Mouse (Mus musculus): ENCODE data around the gene Glmp. TPM values are rescaled to one million over a fixed set of nuclear protein-coding genes. Genes with fewer than 3 reads are reported as not detected.

Gene Glmp
- polyA plus RNA-seq, 1 experiment from 2014 or later: 111 TPM

GRCm38 (mm10) chr3:88297321-88297851, 27.4 kb upstream of the Glmp start:
- ATAC-seq (peak; percentile 16), DNase-seq (no peak)
- peaks cover 26% of the 10 kb centered on the region for H3K36me3 ChIP-seq (replicated peaks; ENCODE audit: insufficient read depth, low read length)
- peak overlapping the region; percentile 95 for H3K27ac ChIP-seq (ENCODE audit: low read depth)
- H3K9ac ChIP-seq (replicated peaks): peak overlapping the region; percentile 78
- under 1% methylated on average over 30 of the region's 30 CpGs for WGBS (ENCODE audit: insufficient replicate concordance)
- H3K4me3 ChIP-seq (ENCODE audit: low read depth, low read length): peak overlapping the region; percentile 76
- H3K27me3 ChIP-seq (ENCODE audit: insufficient read depth, low read length): no peaks in the 10 kb centered on the region
- peak overlapping the region; percentile 82 for H3K4me2 ChIP-seq (ENCODE audit: low read depth, low read length)
- H3K9me3 ChIP-seq (ENCODE audit: low read length): no peaks in the 10 kb centered on the region
- TF ChIP-seq CTCF (IDR thresholded peaks at IDR 0.05; ENCODE audit: low read depth) (no peak), EP300 (IDR thresholded peaks at IDR 0.05; ENCODE audit: low read depth) (no peak)
- peaks cover 20% of the 10 kb centered on the region for H3K4me1 ChIP-seq (ENCODE audit: insufficient read depth)

GRCm38 (mm10) chr3:88299172-88299571, 25.7 kb upstream of the Glmp start:
- no peak for DNase-seq
- Histone ChIP-seq H3K9ac (replicated peaks) (no peak overlapping the region), H3K9me3 (ENCODE audit: low read length) (no peaks in the 10 kb centered on the region), H3K36me3 (replicated peaks; ENCODE audit: insufficient read depth, low read length) (peaks cover 42% of the 10 kb centered on the region), H3K27me3 (ENCODE audit: insufficient read depth, low read length) (no peaks in the 10 kb centered on the region), H3K4me1 (ENCODE audit: insufficient read depth) (peaks cover 20% of the 10 kb centered on the region), H3K4me2 (ENCODE audit: low read depth, low read length) (no peak overlapping the region), H3K4me3 (ENCODE audit: low read depth, low read length) (no peak overlapping the region), H3K27ac (ENCODE audit: low read depth) (no peak overlapping the region)
- 59% methylated on average over 1 of the region's 1 CpGs for WGBS (ENCODE audit: insufficient replicate concordance)
- no peak for ATAC-seq
- TF ChIP-seq EP300 (IDR thresholded peaks at IDR 0.05; ENCODE audit: low read depth) (no peak), CTCF (IDR thresholded peaks at IDR 0.05; ENCODE audit: low read depth) (no peak)

GRCm38 (mm10) chr3:88328956-88329355, 4.1 kb downstream of the Glmp start:
- ATAC-seq (no peak), DNase-seq (no peak)
- TF ChIP-seq CTCF (IDR thresholded peaks at IDR 0.05; ENCODE audit: low read depth): no peak
- no peak for TF ChIP-seq EP300 (IDR thresholded peaks at IDR 0.05; ENCODE audit: low read depth)
- Histone ChIP-seq H3K4me2 (ENCODE audit: low read depth, low read length) (no peak overlapping the region), H3K27ac (ENCODE audit: low read depth) (no peak overlapping the region), H3K4me1 (ENCODE audit: insufficient read depth) (peaks cover 12% of the 10 kb centered on the region), H3K4me3 (ENCODE audit: low read depth, low read length) (no peak overlapping the region), H3K9me3 (ENCODE audit: low read length) (no peaks in the 10 kb centered on the region), H3K9ac (replicated peaks) (no peak overlapping the region), H3K27me3 (ENCODE audit: insufficient read depth, low read length) (no peaks in the 10 kb centered on the region), H3K36me3 (replicated peaks; ENCODE audit: insufficient read depth, low read length) (peaks cover 13% of the 10 kb centered on the region)
- WGBS (ENCODE audit: insufficient replicate concordance): 83% methylated on average over 5 of the region's 5 CpGs

GRCm38 (mm10) chr3:88331282-88331681, 6.5 kb downstream of the Glmp start:
- H3K36me3 ChIP-seq (replicated peaks; ENCODE audit: insufficient read depth, low read length): peaks cover 13% of the 10 kb centered on the region
- no peak overlapping the region for H3K27ac ChIP-seq (ENCODE audit: low read depth)
- no peaks in the 10 kb centered on the region for H3K9me3 ChIP-seq (ENCODE audit: low read length)
- H3K4me1 ChIP-seq (ENCODE audit: insufficient read depth): peaks cover 17% of the 10 kb centered on the region
- no peak overlapping the region for H3K4me3 ChIP-seq (ENCODE audit: low read depth, low read length)
- no peaks in the 10 kb centered on the region for H3K27me3 ChIP-seq (ENCODE audit: insufficient read depth, low read length)
- no peak for TF ChIP-seq EP300 (IDR thresholded peaks at IDR 0.05; ENCODE audit: low read depth)
- peak; percentile 86 for TF ChIP-seq CTCF (IDR thresholded peaks at IDR 0.05; ENCODE audit: low read depth)
- DNase-seq (peak; percentile 74), ATAC-seq (no peak)
- 7% methylated on average over 2 of the region's 2 CpGs for WGBS (ENCODE audit: insufficient replicate concordance)
- H3K9ac ChIP-seq (replicated peaks): no peak overlapping the region
- H3K4me2 ChIP-seq (ENCODE audit: low read depth, low read length): no peak overlapping the region

- TF ChIP-seq CTCF (IDR thresholded peaks at IDR 0.05; ENCODE audit: low read depth): no peak
- no peak for TF ChIP-seq EP300 (IDR thresholded peaks at IDR 0.05; ENCODE audit: low read depth)
- H3K9ac ChIP-seq (replicated peaks): peak overlapping the region; percentile 41
- DNase-seq (no peak), ATAC-seq (no peak)
- H3K4me1 ChIP-seq (ENCODE audit: insufficient read depth): peaks cover 33% of the 10 kb centered on the region
- H3K9me3 ChIP-seq (ENCODE audit: low read length): no peaks in the 10 kb centered on the region
- H3K27me3 ChIP-seq (ENCODE audit: insufficient read depth, low read length): no peaks in the 10 kb centered on the region
- 0 out of 2 replicates have a peak overlapping the region, but pooled peaks have one; percentile 92 for H3K4me3 ChIP-seq (ENCODE audit: low read depth, low read length)
- WGBS (ENCODE audit: insufficient replicate concordance): 59% methylated on average over 12 of the region's 12 CpGs
- peak overlapping the region; percentile 78 for H3K4me2 ChIP-seq (ENCODE audit: low read depth, low read length)
- peak overlapping the region; percentile 34; the same call in 1 of the 2 replicates for H3K27ac ChIP-seq (ENCODE audit: low read depth)
- H3K36me3 ChIP-seq (replicated peaks; ENCODE audit: insufficient read depth, low read length): peaks cover 4% of the 10 kb centered on the region; the same call in 1 of the 2 replicates
Observed at GRCm38 (mm10) chr3:88334029-88334658, 9.3 kb downstream of the Glmp start.

GRCm38 (mm10) chr3:88334902-88335435, 10.1 kb downstream of the Glmp start:
- peak overlapping the region; percentile 78 for H3K4me2 ChIP-seq (ENCODE audit: low read depth, low read length)
- peaks cover 37% of the 10 kb centered on the region for H3K4me1 ChIP-seq (ENCODE audit: insufficient read depth)
- TF ChIP-seq EP300 (IDR thresholded peaks at IDR 0.05; ENCODE audit: low read depth) (no peak), CTCF (IDR thresholded peaks at IDR 0.05; ENCODE audit: low read depth) (no peak)
- ATAC-seq (no peak), DNase-seq (no peak)
- H3K27me3 ChIP-seq (ENCODE audit: insufficient read depth, low read length): no peaks in the 10 kb centered on the region
- H3K27ac ChIP-seq (ENCODE audit: low read depth): peak overlapping the region; percentile 98
- WGBS (ENCODE audit: insufficient replicate concordance): 21% methylated on average over 3 of the region's 3 CpGs
- H3K9ac ChIP-seq (replicated peaks): peak overlapping the region; percentile 90
- no peaks in the 10 kb centered on the region for H3K9me3 ChIP-seq (ENCODE audit: low read length)
- no peaks in the 10 kb centered on the region for H3K36me3 ChIP-seq (replicated peaks; ENCODE audit: insufficient read depth, low read length)
- H3K4me3 ChIP-seq (ENCODE audit: low read depth, low read length): peak overlapping the region; percentile 92

Measured in liver, postnatal 0 days (tissue).